Mouse (Mus musculus): ENCODE results near the gene Msl2.

DNA sequence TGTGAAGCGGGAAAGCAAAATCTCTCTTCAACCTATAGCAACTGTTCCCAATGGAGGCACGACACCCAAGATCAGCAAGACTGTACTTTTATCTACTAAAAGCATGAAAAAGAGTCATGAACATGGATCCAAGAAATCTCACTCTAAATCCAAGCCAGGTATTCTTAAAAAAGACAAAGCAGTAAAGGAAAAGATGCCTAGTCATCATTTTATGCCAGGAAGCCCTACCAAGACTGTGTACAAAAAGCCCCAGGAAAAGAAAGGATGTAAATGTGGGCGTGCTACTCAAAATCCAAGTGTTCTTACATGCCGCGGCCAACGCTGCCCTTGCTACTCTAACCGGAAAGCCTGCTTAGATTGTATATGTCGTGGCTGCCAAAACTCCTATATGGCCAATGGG, 27.6 kb downstream of the Msl2 start:
- TF ChIP-seq CTCF (IDR thresholded peaks at IDR 0.05; ENCODE audit: insufficient read depth, low read depth, low read length), result no peak
- TF ChIP-seq POLR2A (IDR thresholded peaks at IDR 0.05; ENCODE audit: insufficient read depth, low read depth, low read length), result no peak

All from olfactory bulb, adult 2 months (tissue).